Mouse (Mus musculus): ENCODE results near the gene Gpr183.

The Gpr183 gene

DNA sequence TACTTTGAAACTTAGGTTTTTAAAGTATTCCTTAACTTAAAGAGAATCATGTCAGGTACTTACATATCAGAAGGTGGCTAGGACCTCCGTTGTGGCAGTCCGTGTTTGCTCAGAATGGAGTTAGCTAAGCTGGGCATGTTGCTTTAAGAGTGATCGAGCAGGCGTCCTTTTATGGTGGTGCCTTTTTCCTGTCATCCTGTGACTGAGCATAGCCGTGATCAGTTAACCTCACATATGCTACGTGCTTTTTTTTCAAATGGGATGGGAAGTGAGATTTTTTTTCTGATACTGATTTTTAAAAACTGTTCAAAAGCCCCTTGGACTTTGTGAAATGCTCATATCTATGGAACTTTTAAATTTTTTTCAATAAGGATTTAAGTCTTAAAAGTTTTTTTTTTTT is at the start of gene Gpr183:
Gpr183 (minus strand) TSS at position 206 of the 400 bp plus-strand sequence.
- DNase-seq (ENCODE audit: low spot score), result no peak

DNA sequence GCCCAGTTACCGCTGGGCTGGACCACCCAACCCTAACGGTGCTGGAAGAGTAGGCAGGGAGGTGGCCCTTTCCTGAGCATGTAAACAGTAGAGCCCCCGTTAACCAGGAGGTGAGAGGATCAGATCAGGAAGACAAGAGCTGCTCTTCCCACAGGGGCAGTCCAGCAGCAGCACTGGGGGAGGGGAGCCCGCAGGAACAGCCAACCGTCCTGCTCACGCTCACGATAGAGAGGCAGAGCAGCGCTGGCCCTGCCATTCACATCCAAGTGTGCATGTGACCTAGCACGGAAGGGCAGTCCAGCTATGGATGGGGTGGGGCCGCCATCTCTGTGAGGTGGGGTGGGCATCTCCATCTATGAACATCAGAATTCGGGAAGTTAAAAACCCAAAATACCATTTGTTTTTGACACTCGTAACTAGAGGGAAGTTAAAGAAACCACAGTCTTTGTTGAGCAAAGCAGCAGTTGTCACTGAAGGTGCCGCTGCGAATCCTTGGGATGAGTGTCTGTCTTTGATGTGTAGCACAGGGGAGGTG is 48.5 kb upstream of the Gpr183 start:
- no peak for DNase-seq (ENCODE audit: low spot score)

- no peak for DNase-seq (ENCODE audit: low spot score)
These were observed 47.8 kb upstream of the Gpr183 start for GRCm38 (mm10) chr14:122012814-122013213.

DNA sequence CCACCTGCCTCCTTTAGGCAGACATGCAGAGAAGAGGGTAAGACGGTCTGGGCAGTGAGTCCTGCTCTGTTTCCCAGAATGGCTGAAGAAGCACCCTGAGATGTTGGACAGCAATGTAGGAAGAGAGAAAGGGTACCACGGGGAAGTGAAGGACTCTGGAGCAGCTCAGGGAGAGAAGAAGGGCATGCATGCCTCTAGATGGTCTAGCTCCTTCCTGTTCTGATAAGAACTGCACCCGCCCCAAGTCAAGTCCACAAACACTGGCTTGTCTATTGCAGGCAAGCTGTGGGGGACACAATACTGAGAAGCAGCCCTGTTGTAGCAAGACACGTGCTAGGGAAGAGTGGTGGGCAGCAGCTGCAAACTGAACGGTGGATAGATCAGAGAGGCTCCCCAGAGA is 47.2 kb upstream of the Gpr183 start:
- no peak for DNase-seq (ENCODE audit: low spot score)

GRCm38 (mm10) chr14:122011768-122012167 is 46.8 kb upstream of the Gpr183 start:
- no peak for DNase-seq (ENCODE audit: low spot score)

DNA sequence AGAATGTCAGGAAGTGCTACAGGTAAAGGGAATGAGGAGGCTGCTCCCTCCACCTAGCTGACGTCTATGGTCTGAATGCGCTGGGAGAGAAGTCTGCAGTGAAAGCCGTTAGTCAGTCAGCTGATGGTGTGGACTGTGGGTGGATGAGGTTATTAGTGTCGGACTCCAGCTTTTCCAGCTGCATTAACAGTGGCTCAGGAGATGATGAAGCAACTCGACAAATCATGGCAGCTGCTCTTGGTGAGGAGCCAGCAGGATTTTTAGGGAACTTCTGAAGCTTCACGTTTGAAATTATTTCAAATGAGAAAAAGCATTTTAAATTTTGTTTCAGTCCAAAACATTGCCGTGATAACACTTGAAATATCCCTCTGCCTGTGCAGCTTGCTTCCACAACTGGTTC is 45.3 kb upstream of the Gpr183 start:
- DNase-seq (ENCODE audit: low spot score), result peak; percentile 14

DNA sequence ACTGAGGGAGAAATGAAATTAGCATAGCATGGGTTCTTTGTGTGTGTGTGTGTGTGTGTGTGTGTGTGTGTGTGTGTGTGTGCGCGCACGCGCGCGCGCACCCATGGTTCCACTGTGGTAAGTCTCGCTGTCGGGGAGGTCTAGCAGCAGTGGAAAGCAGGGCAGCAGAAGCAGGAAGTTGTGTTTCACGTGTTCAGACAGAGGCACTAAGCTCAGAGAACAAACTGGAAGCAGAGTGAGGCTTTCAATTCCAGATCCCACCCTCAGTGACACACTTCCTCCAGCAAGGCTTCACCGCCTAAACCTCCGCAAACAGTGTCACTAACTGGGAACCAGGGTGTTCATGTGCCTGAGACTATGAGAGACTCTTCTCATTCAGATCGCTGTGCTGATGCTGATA is 44.5 kb upstream of the Gpr183 start:
- DNase-seq (ENCODE audit: low spot score), result no peak

DNA sequence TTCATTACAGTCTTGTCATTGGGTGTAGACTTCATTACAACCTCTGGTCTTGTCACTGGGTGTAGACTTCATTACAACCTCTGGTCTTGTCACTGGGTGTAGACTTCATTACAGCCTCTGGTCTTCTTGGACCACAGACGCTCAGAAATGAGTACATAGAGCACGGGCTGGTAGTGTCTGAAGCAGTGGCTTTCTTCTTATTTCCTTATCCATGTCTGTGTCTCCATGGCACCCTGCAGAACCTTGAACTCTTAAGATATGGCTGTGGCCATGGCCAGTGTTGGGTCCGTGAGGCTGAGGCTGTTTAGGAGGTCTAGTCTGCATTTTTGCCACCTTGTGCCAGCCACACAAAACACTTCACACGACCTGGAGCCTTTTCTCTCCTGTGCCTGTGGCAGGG is 43.3 kb upstream of the Gpr183 start:
- DNase-seq (ENCODE audit: low spot score), result no peak

- peak; percentile 14 for DNase-seq (ENCODE audit: low spot score)
These were observed 38.8 kb upstream of the Gpr183 start for GRCm38 (mm10) chr14:122003812-122004211.

DNA sequence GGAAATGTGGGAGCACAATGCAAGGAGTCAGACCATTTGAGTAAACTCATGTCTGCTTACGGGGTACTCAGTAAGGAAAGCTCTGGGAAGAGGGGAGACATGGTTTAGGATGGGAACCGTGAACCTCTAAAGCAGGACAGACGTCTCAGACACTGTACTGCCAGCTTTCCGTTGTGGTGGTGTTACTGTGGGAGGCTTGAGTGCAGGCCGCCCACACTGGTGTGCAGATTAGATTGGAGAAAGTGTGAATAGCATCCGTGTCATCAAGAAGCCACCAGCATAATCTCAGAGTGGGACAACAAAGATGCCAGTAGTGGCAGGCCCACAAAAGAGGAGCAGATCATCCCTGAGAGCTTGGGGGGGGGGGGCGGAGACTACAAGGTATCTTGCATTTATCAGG is 37.2 kb upstream of the Gpr183 start:
- no peak for DNase-seq (ENCODE audit: low spot score)

GRCm38 (mm10) chr14:122000346-122001105 is 35.5 kb upstream of the Gpr183 start:
- DNase-seq (ENCODE audit: low spot score), result no peak

DNA sequence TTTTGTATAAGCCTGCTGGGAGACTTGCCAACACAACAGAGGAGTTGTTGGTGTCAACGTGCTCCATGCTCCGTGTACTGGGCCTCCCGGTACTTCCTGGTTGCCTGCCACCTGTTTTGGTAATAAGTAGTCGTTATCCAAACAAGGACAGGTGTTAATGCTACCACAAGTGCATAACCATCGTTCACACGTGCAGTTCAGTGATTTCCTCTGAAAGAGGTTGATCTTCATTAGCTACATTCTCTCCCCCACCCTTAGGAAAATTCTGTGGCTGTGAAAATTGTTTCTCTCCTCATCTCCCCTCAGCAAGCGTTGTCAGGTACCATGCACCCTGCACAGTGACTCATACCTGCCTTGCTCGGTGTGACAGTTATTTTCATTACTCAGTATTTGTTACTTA is 34.5 kb upstream of the Gpr183 start:
- DNase-seq (ENCODE audit: low spot score), result no peak

DNA sequence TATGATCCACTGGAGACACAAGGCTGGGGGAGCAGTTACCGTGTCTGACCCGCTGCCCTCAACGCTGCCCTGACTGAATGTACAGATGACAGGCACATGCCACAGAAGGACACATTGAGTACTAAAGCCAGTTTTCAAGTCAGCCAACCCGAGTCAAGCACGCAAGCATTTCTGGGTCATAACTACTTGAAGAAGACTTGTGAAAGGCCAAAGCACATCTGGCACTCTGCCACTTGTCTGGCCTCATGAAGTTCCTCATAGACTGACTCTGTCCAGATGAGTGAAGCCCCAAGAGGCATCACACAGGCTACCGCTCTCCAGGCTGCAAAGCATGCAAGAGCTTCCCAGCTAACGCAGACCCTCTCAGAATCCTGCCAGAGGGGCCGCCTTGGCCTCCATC is 31.8 kb upstream of the Gpr183 start:
- peak; percentile 84 for DNase-seq (ENCODE audit: low spot score)

DNA sequence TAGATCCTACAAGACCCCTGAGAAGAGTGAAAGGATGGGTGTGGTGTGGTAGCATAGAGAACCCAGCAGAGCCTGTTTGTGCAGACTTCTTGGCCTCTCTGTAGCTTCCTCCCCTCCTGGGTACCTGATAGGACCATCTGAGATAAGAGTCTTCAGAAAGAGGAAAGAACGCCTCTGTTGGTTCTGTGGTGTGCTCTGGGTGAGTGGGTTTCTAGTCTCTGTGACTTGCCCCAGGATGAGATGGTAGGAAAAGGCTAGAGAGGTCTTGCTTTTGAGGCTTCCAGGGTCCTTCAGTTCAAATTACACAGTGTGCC is 30.5 kb upstream of the Gpr183 start:
- DNase-seq (ENCODE audit: low spot score), result no peak

DNA sequence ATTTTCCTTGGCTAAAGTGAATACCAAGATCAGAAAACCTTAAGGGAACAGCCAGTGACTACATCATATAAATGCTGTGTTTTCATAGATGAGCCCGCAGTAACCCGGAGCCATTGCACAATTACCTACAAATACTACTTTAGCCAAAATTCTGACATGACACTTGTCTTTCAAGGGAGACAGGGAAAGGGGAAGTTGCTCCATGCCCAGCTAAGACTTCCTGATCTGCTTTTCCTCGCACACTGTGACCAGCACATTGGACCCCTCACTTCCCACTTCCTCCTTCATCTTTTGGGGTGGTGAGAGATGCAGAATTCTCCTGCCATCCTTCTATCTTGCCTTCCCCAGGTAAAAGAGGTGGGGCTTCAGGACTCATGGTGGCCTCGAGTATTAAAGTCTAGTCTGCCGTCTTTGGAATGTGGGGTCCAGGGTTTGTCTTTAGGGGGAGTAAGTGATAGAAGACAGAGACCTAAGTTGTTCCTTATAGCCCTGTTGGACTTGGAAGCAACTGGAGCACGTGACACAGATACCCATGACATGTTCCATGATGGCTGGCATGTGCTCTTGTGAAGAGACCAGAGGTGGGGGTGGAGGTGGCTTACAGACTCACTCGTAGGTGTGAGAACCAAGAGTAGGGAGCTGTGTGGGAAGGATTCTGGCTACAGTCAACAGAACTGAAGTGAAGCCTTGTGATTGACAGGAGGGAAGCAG is 30.0 kb upstream of the Gpr183 start:
- DNase-seq (ENCODE audit: low spot score), result no peak

DNA sequence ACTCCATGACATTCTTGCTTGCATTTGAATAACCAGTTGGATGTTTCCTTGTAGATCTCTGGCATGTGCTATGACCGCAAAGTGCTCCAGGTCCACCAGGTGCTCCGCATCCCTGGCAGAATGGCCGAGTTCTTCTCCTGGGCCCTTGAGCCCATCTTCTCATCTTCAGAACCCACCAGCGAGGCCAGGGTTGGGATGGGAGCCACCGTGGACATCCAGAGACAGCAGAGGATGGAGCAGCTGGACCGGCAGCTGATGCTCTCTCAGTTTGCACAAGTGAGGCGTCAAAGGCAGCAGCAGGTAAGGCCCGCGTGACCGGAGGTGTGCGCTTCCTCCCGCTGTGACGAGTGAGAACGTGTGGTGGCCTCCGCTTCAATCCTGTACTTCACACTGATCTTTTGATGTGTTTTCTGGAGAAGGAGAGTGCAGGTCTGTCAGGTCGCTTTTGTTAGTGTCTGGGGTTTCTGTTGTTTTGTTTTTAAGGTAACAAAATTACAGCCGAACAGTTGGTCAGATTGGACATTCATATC is 29.2 kb upstream of the Gpr183 start:
- DNase-seq (ENCODE audit: low spot score), result no peak

GRCm38 (mm10) chr14:121993616-121994015 is 28.6 kb upstream of the Gpr183 start:
- DNase-seq (ENCODE audit: low spot score), result no peak

DNA sequence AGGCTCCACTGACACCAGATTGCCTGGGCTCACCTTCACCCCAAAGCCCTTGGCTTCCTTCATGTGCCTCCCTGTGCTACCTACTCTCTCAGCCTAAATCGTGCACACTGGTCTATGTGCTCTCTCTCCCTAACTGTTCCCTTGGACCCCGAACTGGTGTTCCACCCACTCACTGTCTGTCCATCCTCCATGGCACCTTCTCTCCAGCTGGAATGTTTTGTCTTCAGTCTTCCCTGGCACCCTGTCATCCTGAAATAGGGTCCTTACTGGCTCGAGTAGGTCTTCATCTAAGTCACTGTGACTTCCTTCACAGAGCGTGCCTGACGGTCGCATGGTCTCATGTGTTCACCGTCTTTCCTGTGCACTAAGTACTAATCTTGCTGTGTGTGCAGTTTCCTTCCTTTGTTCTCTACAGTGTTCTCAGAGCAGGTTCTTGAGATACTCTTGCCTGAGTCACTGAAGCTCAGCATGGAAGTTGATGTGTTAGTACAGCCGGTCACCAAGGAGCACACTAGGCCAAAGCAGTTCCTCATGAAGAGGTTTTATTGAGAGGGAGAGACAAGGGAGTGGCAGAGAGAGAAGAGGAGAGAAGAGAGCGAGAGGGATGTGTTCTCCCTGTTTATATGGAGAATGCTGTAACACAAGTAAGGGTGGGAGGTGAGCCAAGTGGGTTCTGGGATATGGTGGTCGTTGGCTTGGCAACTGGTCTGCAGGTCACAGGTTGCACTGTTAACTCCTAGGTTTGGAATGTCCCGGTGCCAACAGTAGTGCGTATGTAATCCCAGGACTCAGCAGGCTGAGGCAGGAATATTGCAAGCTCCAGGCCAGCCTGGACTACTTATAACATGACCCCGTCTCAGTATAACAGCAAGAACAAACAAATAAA is 27.6 kb upstream of the Gpr183 start:
- DNase-seq (ENCODE audit: low spot score), result no peak

DNA sequence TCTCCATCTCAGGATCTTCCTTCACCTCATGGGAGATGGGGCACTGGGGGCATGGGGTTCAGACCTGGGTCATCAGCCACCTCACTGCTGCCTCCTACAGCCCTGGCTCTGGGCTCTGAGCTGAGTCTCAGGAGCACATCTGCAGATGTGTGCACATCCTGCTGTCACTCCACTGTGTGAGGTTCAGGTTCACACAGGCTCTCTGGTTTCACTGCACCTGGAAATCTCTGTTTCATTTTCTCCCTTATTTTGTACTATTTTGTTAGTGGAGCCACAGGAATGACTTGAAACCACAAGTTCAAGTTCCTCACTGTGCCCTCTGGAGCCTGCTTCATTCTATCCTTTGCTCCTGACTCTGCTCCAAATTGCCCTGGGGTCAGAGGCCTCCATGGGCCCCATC is 26.9 kb upstream of the Gpr183 start:
- no peak for DNase-seq (ENCODE audit: low spot score)

- no peak for DNase-seq (ENCODE audit: low spot score)
These were observed 25.9 kb upstream of the Gpr183 start for GRCm38 (mm10) chr14:121990897-121991296.

- DNase-seq (ENCODE audit: low spot score), result no peak
These were observed 24.9 kb upstream of the Gpr183 start for GRCm38 (mm10) chr14:121989869-121990268.

- no peak for DNase-seq (ENCODE audit: low spot score)
These were observed 24.3 kb upstream of the Gpr183 start for GRCm38 (mm10) chr14:121989331-121989730.
